In the genomic region with DNA sequence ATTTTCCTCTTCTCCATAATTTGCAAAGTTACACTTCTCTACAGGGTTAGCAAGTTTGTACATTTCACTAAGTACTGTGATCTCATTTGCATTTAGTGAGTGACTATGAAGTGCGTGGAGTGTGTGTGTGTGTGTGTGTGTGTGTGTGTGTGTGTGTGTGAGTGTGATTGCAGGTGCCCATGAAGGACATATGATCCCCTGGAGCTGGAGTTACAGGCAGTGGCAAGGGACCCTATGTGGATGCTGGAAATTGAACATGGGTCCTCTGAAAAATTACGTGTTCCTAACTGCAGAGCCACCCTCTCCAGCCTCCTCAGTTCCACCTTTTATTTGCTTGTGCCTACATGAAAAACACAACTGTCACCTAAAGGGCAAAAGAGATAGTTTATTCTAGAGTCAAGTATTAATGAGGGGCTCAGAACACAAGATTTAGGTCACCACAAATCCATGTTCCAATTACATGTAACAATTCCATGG, we compare ENCODE assay signal across 8 mouse cellular contexts. TPM values are rescaled to one million over a fixed set of nuclear protein-coding genes. Genes with fewer than 3 reads are reported as not detected.
DNase-seq lines count a peak whose midpoint lies in the region; ATAC-seq and TF ChIP-seq lines count a peak whose summit lies in the region.

No protein-coding gene starts in this region.

- no peaks in the 10 kb centered on the region for H3K27me3 ChIP-seq in kidney, adult 2 months (replicated peaks; ENCODE audit: control insufficient read depth, insufficient read depth, low read length)
- H3K27me3 ChIP-seq in hindbrain, embryonic 11.5 days (ENCODE audit: control insufficient read depth, insufficient read depth, low read length): no peaks in the 10 kb centered on the region
- H3K27me3 ChIP-seq in midbrain, embryonic 11.5 days (ENCODE audit: control insufficient read depth, insufficient read depth, low read length): no peaks in the 10 kb centered on the region; the same call in none of the 2 replicates

- 50% methylated on average over 2 of the region's 2 CpGs for WGBS in kidney, adult 2 months
- 45% methylated on average over 2 of the region's 2 CpGs for WGBS in hindbrain, embryonic 11.5 days
- 52% methylated on average over 2 of the region's 2 CpGs for WGBS in midbrain, embryonic 11.5 days

- H3K36me3 ChIP-seq in kidney, adult 2 months (ENCODE audit: control insufficient read depth, insufficient read depth, low read length): no peaks in the 10 kb centered on the region
- H3K36me3 ChIP-seq in hindbrain, embryonic 11.5 days (ENCODE audit: control insufficient read depth, insufficient read depth, low read length): 0 out of 2 replicates have a peak, but pooled peaks cover 9% of the 10 kb centered on the region
- H3K36me3 ChIP-seq in midbrain, embryonic 11.5 days (ENCODE audit: control insufficient read depth, insufficient read depth, low read length): peaks cover 4% of the 10 kb centered on the region; the same call in 1 of the 2 replicates

- TF ChIP-seq POLR2A in kidney, adult 2 months (IDR thresholded peaks at IDR 0.05; ENCODE audit: low read depth, low read length): no peak
- TF ChIP-seq POLR2A in bone marrow macrophage, adult 2 months (IDR thresholded peaks at IDR 0.05; ENCODE audit: borderline replicate concordance, low read depth, low read length): no peak

- TF ChIP-seq CTCF in kidney, adult 2 months (conservative IDR thresholded peaks at IDR 0.05; ENCODE audit: insufficient read depth, insufficient read length, low read depth, low read length): no peak
- no peak for TF ChIP-seq CTCF in bone marrow macrophage, adult 2 months (IDR thresholded peaks at IDR 0.05; ENCODE audit: low read depth, low read length)

- peak overlapping the region; percentile 91; the same call in 1 of the 2 replicates for H3K4me3 ChIP-seq in kidney, adult 2 months (ENCODE audit: insufficient read depth, low read depth, low read length)
- H3K4me3 ChIP-seq in bone marrow macrophage, adult 2 months (ENCODE audit: insufficient read depth, low read length): peak overlapping the region; percentile 91
- peak overlapping the region; percentile 88 for H3K4me3 ChIP-seq in hindbrain, embryonic 11.5 days (ENCODE audit: low read depth, low read length)
- H3K4me3 ChIP-seq in midbrain, embryonic 11.5 days (ENCODE audit: low read depth, low read length): peak overlapping the region; percentile 86

- H3K4me2 ChIP-seq in hindbrain, embryonic 11.5 days (replicated peaks; ENCODE audit: low read depth, low read length): peak overlapping the region; percentile 31
- H3K4me2 ChIP-seq in midbrain, embryonic 11.5 days: peak overlapping the region; percentile 33; the same call in 1 of the 2 replicates

- no peak overlapping the region for H3K27ac ChIP-seq in kidney, adult 2 months (ENCODE audit: insufficient read depth, low read depth, low read length)
- no peak overlapping the region for H3K27ac ChIP-seq in bone marrow macrophage, adult 2 months (ENCODE audit: insufficient read depth, low read depth, low read length)
- no peak overlapping the region for H3K27ac ChIP-seq in hindbrain, embryonic 11.5 days (ENCODE audit: low read depth, low read length)
- H3K27ac ChIP-seq in midbrain, embryonic 11.5 days (ENCODE audit: low read depth, low read length): no peak overlapping the region

- no peak for DNase-seq in kidney, adult 2 months
- DNase-seq in kidney, postnatal 10 days: no peak
- no peak for DNase-seq in hindbrain, embryonic 11.5 days (ENCODE audit: low spot score)
- DNase-seq in midbrain, embryonic 11.5 days (ENCODE audit: low spot score, missing footprints): peak; percentile 83
- DNase-seq in thymus, adult 18-20 months: no peak
- DNase-seq in cerebellum, postnatal 14 days: no peak
- DNase-seq in cerebellum, postnatal 36 days: no peak

- H3K9me3 ChIP-seq in hindbrain, embryonic 11.5 days (ENCODE audit: control insufficient read depth, low read length): no peaks in the 10 kb centered on the region
- no peaks in the 10 kb centered on the region for H3K9me3 ChIP-seq in midbrain, embryonic 11.5 days (ENCODE audit: control insufficient read depth, low read length)

- peak; percentile 79 for ATAC-seq in hindbrain, embryonic 11.5 days (ENCODE audit: low FRiP score)
- peak; percentile 78 for ATAC-seq in midbrain, embryonic 11.5 days (ENCODE audit: low FRiP score)

- peak overlapping the region; percentile 69; the same call in 1 of the 2 replicates for H3K9ac ChIP-seq in hindbrain, embryonic 11.5 days (ENCODE audit: low read depth, low read length)
- no peak overlapping the region for H3K9ac ChIP-seq in midbrain, embryonic 11.5 days (ENCODE audit: low read length)

- peaks cover 3% of the 10 kb centered on the region; the same call in 1 of the 2 replicates for H3K4me1 ChIP-seq in kidney, adult 2 months (ENCODE audit: control insufficient read depth, insufficient read depth, low read length)
- peaks cover 26% of the 10 kb centered on the region for H3K4me1 ChIP-seq in bone marrow macrophage, adult 2 months (ENCODE audit: control insufficient read depth, insufficient read depth, low read length)
- H3K4me1 ChIP-seq in hindbrain, embryonic 11.5 days (replicated peaks; ENCODE audit: control insufficient read depth, insufficient read depth, low read length): 0 out of 2 replicates have a peak, but pooled peaks cover 2% of the 10 kb centered on the region
- peaks cover 5% of the 10 kb centered on the region for H3K4me1 ChIP-seq in midbrain, embryonic 11.5 days (ENCODE audit: control insufficient read depth, insufficient read depth, low read length)

RNA-seq across cellular contexts. Expression of gene Mrpl19, which starts 0.3 kb away (rescaled TPM):
- 4.2 and 4.6 TPM in 2 replicates for polyA plus RNA-seq in kidney, adult 2 months (2012; rRNA removed)
- 18.3 and 22.3 TPM in 2 replicates for polyA plus RNA-seq in bone marrow macrophage, adult 2 months (2012; ENCODE audit: insufficient read depth, insufficient read length, missing spikeins)
- 68.1 and 69.5 TPM in 2 replicates for polyA plus RNA-seq in hindbrain, embryonic 11.5 days (2014; fragmentation: Nextera tagmentation; extraction: Ambion mirVana)
- 63.0 and 64.2 TPM in 2 replicates for polyA plus RNA-seq in midbrain, embryonic 11.5 days (2014; fragmentation: Nextera tagmentation; extraction: Ambion mirVana)

RNA-seq across cellular contexts. Expression of gene Gcfc2, which starts 42.6 kb away (rescaled TPM):
- polyA plus RNA-seq in kidney, adult 2 months (2012; rRNA removed): 1.5 TPM in 2 replicates
- 9.1 and 18.6 TPM in 2 replicates for polyA plus RNA-seq in bone marrow macrophage, adult 2 months (2012; ENCODE audit: insufficient read depth, insufficient read length, missing spikeins)
- polyA plus RNA-seq in hindbrain, embryonic 11.5 days (2014; fragmentation: Nextera tagmentation; extraction: Ambion mirVana): 12.8 and 13.6 TPM in 2 replicates
- polyA plus RNA-seq in midbrain, embryonic 11.5 days (2014; fragmentation: Nextera tagmentation; extraction: Ambion mirVana): 12.6 and 13.5 TPM in 2 replicates
